Mouse (Mus musculus) ES-E14 (cell line): ENCODE data around the gene Gm47429.
"Not testable (repeated sequence)": the region's sequence is repeated elsewhere in the genome, so short reads cannot be mapped to it uniquely, and the experiment has no call there.

ENCODE experiments used
- CHD2 ChIP-seq: IDR thresholded peaks from 2 replicates; pipeline ENCODE4 v1.6.1; 2014; ENCODE audit warnings: mild to moderate bottlenecking, low read depth, low read length, inconsistent platforms
- HCFC1 ChIP-seq: IDR thresholded peaks from 2 replicates; pipeline ENCODE4 v1.6.1; 2012; ENCODE audit warnings: low read length, inconsistent platforms, borderline replicate concordance; ENCODE audit not compliant: insufficient read depth
- MAFK ChIP-seq: IDR thresholded peaks from 2 replicates; pipeline ENCODE4 v1.6.1; 2014; ENCODE audit warnings: mild to moderate bottlenecking, low read depth, low read length, inconsistent platforms; ENCODE audit not compliant: insufficient read depth
- ZC3H11A ChIP-seq: IDR thresholded peaks from 2 replicates; pipeline ENCODE4 v1.6.1; 2012; ENCODE audit warnings: low read depth, mild to moderate bottlenecking, inconsistent platforms, low read length, borderline replicate concordance
- ZNF384 ChIP-seq: IDR thresholded peaks from 2 replicates; pipeline ENCODE4 v1.6.1; 2012; ENCODE audit warnings: low read depth, low read length, inconsistent platforms

DNA sequence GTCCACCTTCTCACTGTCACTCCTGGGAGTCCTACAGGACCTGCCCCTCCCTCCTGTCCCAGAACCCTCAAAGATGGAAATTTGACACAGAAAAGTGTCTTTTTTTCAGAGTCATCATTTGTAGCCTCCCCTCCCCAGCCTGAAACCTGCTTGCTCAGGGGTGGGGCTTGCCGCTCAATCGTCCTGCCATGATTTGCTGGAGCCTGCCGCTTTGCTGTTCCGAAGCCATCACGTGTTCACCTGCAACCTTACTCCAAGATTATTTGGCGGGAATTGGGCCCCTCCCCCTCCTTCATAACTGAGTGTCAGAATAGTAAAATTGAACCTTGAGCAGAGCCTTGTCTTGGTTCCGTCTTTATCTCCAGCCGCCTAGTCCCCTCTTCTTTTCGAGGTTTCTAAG lies 8.6 kb upstream of the Gm47429 start:
- TF ChIP-seq ZNF384, HCFC1, ZC3H11A, MAFK, CHD2: not testable (repeated sequence)
